Mouse (Mus musculus): ENCODE measurements around the gene Eif3i. TPM values are rescaled to one million over a fixed set of nuclear protein-coding genes. Genes with fewer than 3 reads are reported as not detected.

Gene Eif3i
- total and polyA plus RNA-seq, 3 experiments = 133 to 241 (median 152) TPM

- TF ChIP-seq CTCF (IDR thresholded peaks at IDR 0.05; ENCODE audit: low read depth, low read length) = no peak
- no peak for TF ChIP-seq POLR2AphosphoS5 (IDR thresholded peaks at IDR 0.05; ENCODE audit: insufficient replicate concordance, low read depth, low read length)
- no peak for TF ChIP-seq GATA1 (IDR thresholded peaks at IDR 0.05; ENCODE audit: borderline replicate concordance, low read length)
- no peak for TF ChIP-seq GATA2 (IDR thresholded peaks at IDR 0.05; ENCODE audit: borderline replicate concordance, low read depth, low read length)
- no peak for TF ChIP-seq TAL1 (conservative IDR thresholded peaks at IDR 0.05; ENCODE audit: low read depth, low read length)
- Histone ChIP-seq H3K36me3 (replicated peaks) (no peaks in the 10 kb centered on the region), H3K4me3 (ENCODE audit: low read depth, low read length) (no peak within 1 kb of the TSS), H3K9me3 (replicated peaks) (no peaks in the 10 kb centered on the region), H3K4me1 (ENCODE audit: insufficient read depth, low read depth, low read length) (peaks cover 21% of the 10 kb centered on the region), H3K27me3 (ENCODE audit: insufficient read depth, low read length) (peaks cover 58% of the 10 kb centered on the region)
- no peak for DNase-seq (ENCODE audit: low spot score)
- ATAC-seq (ENCODE audit: extremely low read depth, insufficient number of reproducible peaks, low FRiP score, poor library complexity, severe bottlenecking) = no peak
Measured at GRCm38 (mm10) chr4:129573430-129573829, 27.0 kb downstream of the Eif3i start, which contains the start of gene Lck. Lck (minus strand) TSS chr4:129573641.

GRCm38 (mm10) chr4:129573093-129573370, 27.4 kb downstream of the Eif3i start:
- ATAC-seq (ENCODE audit: extremely low read depth, insufficient number of reproducible peaks, low FRiP score, poor library complexity, severe bottlenecking) (no peak), DNase-seq (ENCODE audit: low spot score) (no peak)
- Histone ChIP-seq H3K36me3 (replicated peaks) (no peaks in the 10 kb centered on the region), H3K27me3 (ENCODE audit: insufficient read depth, low read length) (peaks cover 54% of the 10 kb centered on the region), H3K9me3 (replicated peaks) (no peaks in the 10 kb centered on the region), H3K4me1 (ENCODE audit: insufficient read depth, low read depth, low read length) (peaks cover 21% of the 10 kb centered on the region), H3K4me3 (ENCODE audit: low read depth, low read length) (no peak overlapping the region)
- no peak for TF ChIP-seq POLR2AphosphoS5 (IDR thresholded peaks at IDR 0.05; ENCODE audit: insufficient replicate concordance, low read depth, low read length)
- no peak for TF ChIP-seq GATA2 (IDR thresholded peaks at IDR 0.05; ENCODE audit: borderline replicate concordance, low read depth, low read length)
- no peak for TF ChIP-seq CTCF (IDR thresholded peaks at IDR 0.05; ENCODE audit: low read depth, low read length)
- TF ChIP-seq GATA1 (IDR thresholded peaks at IDR 0.05; ENCODE audit: borderline replicate concordance, low read length) = no peak
- TF ChIP-seq TAL1 (conservative IDR thresholded peaks at IDR 0.05; ENCODE audit: low read depth, low read length) = no peak

- H3K4me1 ChIP-seq (ENCODE audit: insufficient read depth, low read depth, low read length) = peaks cover 21% of the 10 kb centered on the region
- DNase-seq (ENCODE audit: low spot score) = no peak
- H3K9me3 ChIP-seq (replicated peaks) = no peaks in the 10 kb centered on the region
- TF ChIP-seq TAL1 (conservative IDR thresholded peaks at IDR 0.05; ENCODE audit: low read depth, low read length) (no peak), POLR2AphosphoS5 (IDR thresholded peaks at IDR 0.05; ENCODE audit: insufficient replicate concordance, low read depth, low read length) (no peak), CTCF (IDR thresholded peaks at IDR 0.05; ENCODE audit: low read depth, low read length) (no peak), GATA2 (IDR thresholded peaks at IDR 0.05; ENCODE audit: borderline replicate concordance, low read depth, low read length) (no peak)
- ATAC-seq (ENCODE audit: extremely low read depth, insufficient number of reproducible peaks, low FRiP score, poor library complexity, severe bottlenecking) = no peak
- peaks cover 51% of the 10 kb centered on the region for H3K27me3 ChIP-seq (ENCODE audit: insufficient read depth, low read length)
- no peak overlapping the region for H3K4me3 ChIP-seq (ENCODE audit: low read depth, low read length)
- H3K36me3 ChIP-seq (replicated peaks) = no peaks in the 10 kb centered on the region
Measured at GRCm38 (mm10) chr4:129572236-129573092, 28.0 kb downstream of the Eif3i start.

- Histone ChIP-seq H3K4me3 (ENCODE audit: low read depth, low read length) (no peak overlapping the region), H3K4me1 (ENCODE audit: insufficient read depth, low read depth, low read length) (peaks cover 14% of the 10 kb centered on the region), H3K36me3 (replicated peaks) (no peaks in the 10 kb centered on the region), H3K27me3 (ENCODE audit: insufficient read depth, low read length) (peaks cover 49% of the 10 kb centered on the region), H3K9me3 (replicated peaks) (no peaks in the 10 kb centered on the region)
- TF ChIP-seq GATA1 (IDR thresholded peaks at IDR 0.05; ENCODE audit: borderline replicate concordance, low read length) (no peak), TAL1 (conservative IDR thresholded peaks at IDR 0.05; ENCODE audit: low read depth, low read length) (no peak), POLR2AphosphoS5 (IDR thresholded peaks at IDR 0.05; ENCODE audit: insufficient replicate concordance, low read depth, low read length) (no peak), GATA2 (IDR thresholded peaks at IDR 0.05; ENCODE audit: borderline replicate concordance, low read depth, low read length) (no peak), CTCF (IDR thresholded peaks at IDR 0.05; ENCODE audit: low read depth, low read length) (no peak)
- no peak for ATAC-seq (ENCODE audit: extremely low read depth, insufficient number of reproducible peaks, low FRiP score, poor library complexity, severe bottlenecking)
- no peak for DNase-seq (ENCODE audit: low spot score)
Measured at GRCm38 (mm10) chr4:129571551-129572084, 28.8 kb downstream of the Eif3i start.

GRCm38 (mm10) chr4:129570028-129570427, 30.4 kb downstream of the Eif3i start:
- H3K9me3 ChIP-seq (replicated peaks) = no peaks in the 10 kb centered on the region
- no peak for DNase-seq (ENCODE audit: low spot score)
- ATAC-seq (ENCODE audit: extremely low read depth, insufficient number of reproducible peaks, low FRiP score, poor library complexity, severe bottlenecking) = no peak
- H3K4me1 ChIP-seq (ENCODE audit: insufficient read depth, low read depth, low read length) = peaks cover 11% of the 10 kb centered on the region
- TF ChIP-seq POLR2AphosphoS5 (IDR thresholded peaks at IDR 0.05; ENCODE audit: insufficient replicate concordance, low read depth, low read length) (no peak), GATA2 (IDR thresholded peaks at IDR 0.05; ENCODE audit: borderline replicate concordance, low read depth, low read length) (no peak), TAL1 (conservative IDR thresholded peaks at IDR 0.05; ENCODE audit: low read depth, low read length) (no peak), CTCF (IDR thresholded peaks at IDR 0.05; ENCODE audit: low read depth, low read length) (no peak), GATA1 (IDR thresholded peaks at IDR 0.05; ENCODE audit: borderline replicate concordance, low read length) (no peak)
- H3K4me3 ChIP-seq (ENCODE audit: low read depth, low read length) = no peak overlapping the region
- peaks cover 46% of the 10 kb centered on the region for H3K27me3 ChIP-seq (ENCODE audit: insufficient read depth, low read length)
- H3K36me3 ChIP-seq (replicated peaks) = no peaks in the 10 kb centered on the region

GRCm38 (mm10) chr4:129568366-129568765, 32.1 kb downstream of the Eif3i start:
- DNase-seq (ENCODE audit: low spot score) (no peak), ATAC-seq (ENCODE audit: extremely low read depth, insufficient number of reproducible peaks, low FRiP score, poor library complexity, severe bottlenecking) (no peak)
- TF ChIP-seq TAL1 (conservative IDR thresholded peaks at IDR 0.05; ENCODE audit: low read depth, low read length) (no peak), GATA2 (IDR thresholded peaks at IDR 0.05; ENCODE audit: borderline replicate concordance, low read depth, low read length) (no peak), POLR2AphosphoS5 (IDR thresholded peaks at IDR 0.05; ENCODE audit: insufficient replicate concordance, low read depth, low read length) (no peak), GATA1 (IDR thresholded peaks at IDR 0.05; ENCODE audit: borderline replicate concordance, low read length) (no peak), CTCF (IDR thresholded peaks at IDR 0.05; ENCODE audit: low read depth, low read length) (no peak)
- Histone ChIP-seq H3K4me3 (ENCODE audit: low read depth, low read length) (no peak overlapping the region), H3K27me3 (ENCODE audit: insufficient read depth, low read length) (peaks cover 36% of the 10 kb centered on the region), H3K4me1 (ENCODE audit: insufficient read depth, low read depth, low read length) (peaks cover 5% of the 10 kb centered on the region), H3K36me3 (replicated peaks) (no peaks in the 10 kb centered on the region), H3K9me3 (replicated peaks) (no peaks in the 10 kb centered on the region)
